Comparison of ENCODE assay signal across 8 mouse cellular contexts in genomic region chr7:43782275-43783265, GRCm38 (mm10). TPM values are rescaled to one million over a fixed set of nuclear protein-coding genes. Genes with fewer than 3 reads are reported as not detected.
A peak's percentile ranks its signal among the peaks of the same experiment; 100 is the strongest.
DNase-seq lines count a peak whose midpoint lies in the region; ATAC-seq and TF ChIP-seq lines count a peak whose summit lies in the region.

No protein-coding gene starts in this region.

- H3K9me3 ChIP-seq in forebrain, embryonic 11.5 days (ENCODE audit: control insufficient read depth, low read length), result no peaks in the 10 kb centered on the region
- no peaks in the 10 kb centered on the region for H3K9me3 ChIP-seq in lung, embryonic 14.5 days (ENCODE audit: low read depth, low read length)

- TF ChIP-seq CTCF in bone marrow macrophage, adult 2 months (IDR thresholded peaks at IDR 0.05; ENCODE audit: low read depth, low read length), result peak; percentile 91
- peak; percentile 88 for TF ChIP-seq CTCF in lung, embryonic 14.5 days (IDR thresholded peaks at IDR 0.05; ENCODE audit: low read depth)

- intact Hi-C loops in heart, postnatal 10 days (cut with DNase I), result loop anchor here (1.0 kb wide), 1 partner anchor 101 kb away; no protein-coding TSS in a partner anchor

- no peak for TF ChIP-seq POLR2A in bone marrow macrophage, adult 2 months (IDR thresholded peaks at IDR 0.05; ENCODE audit: borderline replicate concordance, low read depth, low read length)

- no peak overlapping the region for H3K27ac ChIP-seq in bone marrow macrophage, adult 2 months (ENCODE audit: insufficient read depth, low read depth, low read length)
- H3K27ac ChIP-seq in forebrain, embryonic 11.5 days (ENCODE audit: low read depth, low read length), result no peak overlapping the region
- no peak overlapping the region for H3K27ac ChIP-seq in lung, embryonic 14.5 days (ENCODE audit: low read depth)

- peak overlapping the region; percentile 30 for H3K4me3 ChIP-seq in bone marrow macrophage, adult 2 months (ENCODE audit: insufficient read depth, low read length)
- H3K4me3 ChIP-seq in forebrain, embryonic 11.5 days (ENCODE audit: low read depth, low read length), result peak overlapping the region; percentile 22; the same call in 1 of the 2 replicates
- H3K4me3 ChIP-seq in lung, embryonic 14.5 days (ENCODE audit: low read depth, low read length), result peak overlapping the region; percentile 21

- peak; percentile 83 for ATAC-seq in forebrain, embryonic 11.5 days (replicated peaks; ENCODE audit: low FRiP score)
- peak; percentile 86 for ATAC-seq in lung, embryonic 14.5 days (ENCODE audit: insufficient read depth)
- ATAC-seq in neutrophil, adult 5-6 weeks (ENCODE audit: extremely low read depth, insufficient number of reproducible peaks, low FRiP score, poor library complexity, severe bottlenecking), result peak; percentile 28; the same call in 1 of the 2 replicates

- WGBS in forebrain, embryonic 11.5 days, result 6% methylated on average over 36 of the region's 36 CpGs
- WGBS in lung, embryonic 14.5 days, result 7% methylated on average over 36 of the region's 36 CpGs

- H3K36me3 ChIP-seq in forebrain, embryonic 11.5 days (ENCODE audit: control insufficient read depth, insufficient read depth, low read length), result no peaks in the 10 kb centered on the region
- H3K36me3 ChIP-seq in lung, embryonic 14.5 days (ENCODE audit: insufficient read depth), result no peaks in the 10 kb centered on the region

- DNase-seq in CD4-positive helper T cell, adult 2 months (ENCODE audit: low read depth, low spot score), result peak; percentile 67
- peak; percentile 92 for DNase-seq in forebrain, embryonic 11.5 days (ENCODE audit: low spot score)
- DNase-seq in heart, postnatal 10 days, result peak; percentile 77 to 89
- peak; percentile 67 to 91 for DNase-seq in kidney, postnatal 36 days
- DNase-seq in lung, embryonic 14.5 days, result peak; percentile 91
- DNase-seq in thymus, postnatal 10 days (ENCODE audit: low spot score in 2 of 2), result peak; percentile 20 to 71

- H3K9ac ChIP-seq in forebrain, embryonic 11.5 days (ENCODE audit: low read length), result peak overlapping the region; percentile 50
- no peak overlapping the region for H3K9ac ChIP-seq in lung, embryonic 14.5 days

- H3K4me1 ChIP-seq in bone marrow macrophage, adult 2 months (ENCODE audit: control insufficient read depth, insufficient read depth, low read length), result no peaks in the 10 kb centered on the region
- H3K4me1 ChIP-seq in forebrain, embryonic 11.5 days (replicated peaks; ENCODE audit: control insufficient read depth, insufficient read depth, low read length), result 0 out of 2 replicates have a peak, but pooled peaks cover 2% of the 10 kb centered on the region
- no peaks in the 10 kb centered on the region for H3K4me1 ChIP-seq in lung, embryonic 14.5 days (ENCODE audit: insufficient read depth)

- peak overlapping the region; percentile 60 for H3K4me2 ChIP-seq in forebrain, embryonic 11.5 days (ENCODE audit: low read depth, low read length, severe bottlenecking)
- peak overlapping the region; percentile 63 for H3K4me2 ChIP-seq in lung, embryonic 14.5 days

- no peaks in the 10 kb centered on the region; the same call in 1 of the 2 replicates for H3K27me3 ChIP-seq in forebrain, embryonic 11.5 days (ENCODE audit: control insufficient read depth, insufficient read depth, low read length)
- peaks cover 5% of the 10 kb centered on the region; the same call in 1 of the 2 replicates for H3K27me3 ChIP-seq in lung, embryonic 14.5 days (ENCODE audit: insufficient read depth, low read length)

RNA-seq across cellular contexts. Expression of gene Klk10, which starts 1.7 kb away (rescaled TPM):
- polyA plus RNA-seq in bone marrow macrophage, adult 2 months (2012; ENCODE audit: insufficient read depth, insufficient read length, missing spikeins), result not detected in 2 replicates
- polyA plus RNA-seq in forebrain, embryonic 11.5 days (2014; fragmentation: Nextera tagmentation; extraction: Ambion mirVana), result 0.17 and 0.20 TPM in 2 replicates
- not detected for total RNA-seq in heart, postnatal 10 days (2021)
- polyA plus RNA-seq in lung, embryonic 14.5 days (2014; fragmentation: Nextera tagmentation; extraction: Ambion mirVana), result 0.70 and 0.81 TPM in 2 replicates
- total RNA-seq in neutrophil, adult 5-6 weeks (2017), result 0.35 TPM in 1 of 2 replicates, not detected in the other

RNA-seq across cellular contexts. Expression of gene Klk11, which starts 8.2 kb away (rescaled TPM):
- polyA plus RNA-seq in bone marrow macrophage, adult 2 months (2012; ENCODE audit: insufficient read depth, insufficient read length, missing spikeins), result not detected in 2 replicates
- polyA plus RNA-seq in forebrain, embryonic 11.5 days (2014; fragmentation: Nextera tagmentation; extraction: Ambion mirVana), result not detected in 2 replicates
- total RNA-seq in heart, postnatal 10 days (2021), result not detected
- polyA plus RNA-seq in lung, embryonic 14.5 days (2014; fragmentation: Nextera tagmentation; extraction: Ambion mirVana), result not detected in 2 replicates
- not detected in 2 replicates for total RNA-seq in neutrophil, adult 5-6 weeks (2017)

RNA-seq across cellular contexts. Expression of gene Klk9, which starts 9.1 kb away (rescaled TPM):
- not detected in 2 replicates for polyA plus RNA-seq in bone marrow macrophage, adult 2 months (2012; ENCODE audit: insufficient read depth, insufficient read length, missing spikeins)
- polyA plus RNA-seq in forebrain, embryonic 11.5 days (2014; fragmentation: Nextera tagmentation; extraction: Ambion mirVana), result not detected in 2 replicates
- total RNA-seq in heart, postnatal 10 days (2021), result not detected
- 0.20 TPM in 1 of 2 replicates, not detected in the other for polyA plus RNA-seq in lung, embryonic 14.5 days (2014; fragmentation: Nextera tagmentation; extraction: Ambion mirVana)
- not detected in 2 replicates for total RNA-seq in neutrophil, adult 5-6 weeks (2017)

RNA-seq across cellular contexts. Expression of gene Klk12, which starts 13.9 kb away (rescaled TPM):
- not detected in 2 replicates for polyA plus RNA-seq in bone marrow macrophage, adult 2 months (2012; ENCODE audit: insufficient read depth, insufficient read length, missing spikeins)
- polyA plus RNA-seq in forebrain, embryonic 11.5 days (2014; fragmentation: Nextera tagmentation; extraction: Ambion mirVana), result not detected in 2 replicates
- total RNA-seq in heart, postnatal 10 days (2021), result not detected
- polyA plus RNA-seq in lung, embryonic 14.5 days (2014; fragmentation: Nextera tagmentation; extraction: Ambion mirVana), result not detected in 2 replicates
- not detected in 2 replicates for total RNA-seq in neutrophil, adult 5-6 weeks (2017)

RNA-seq across cellular contexts. Expression of gene Klk8, which starts 14.8 kb away (rescaled TPM):
- not detected in 2 replicates for polyA plus RNA-seq in bone marrow macrophage, adult 2 months (2012; ENCODE audit: insufficient read depth, insufficient read length, missing spikeins)
- 9.1 and 12.1 TPM in 2 replicates for polyA plus RNA-seq in forebrain, embryonic 11.5 days (2014; fragmentation: Nextera tagmentation; extraction: Ambion mirVana)
- total RNA-seq in heart, postnatal 10 days (2021), result 10 to 100 TPM; 13.0 to 19.9 TPM
- polyA plus RNA-seq in lung, embryonic 14.5 days (2014; fragmentation: Nextera tagmentation; extraction: Ambion mirVana), result 21.0 and 26.2 TPM in 2 replicates
- 4.1 TPM in 2 replicates for total RNA-seq in neutrophil, adult 5-6 weeks (2017)

Comparison
In these comparisons a context has a peak if more than half of its experiments do, and no peak if none do; other contexts are left out.
1. ATAC-seq: peak in every context shown above with its lines; median percentile 86 in lung, embryonic 14.5 days; 83 in forebrain, embryonic 11.5 days; 28 in neutrophil, adult 5-6 weeks.